Comparison of ENCODE assay signal across 12 mouse cellular contexts in genomic region chr19:41908736-41909135, GRCm38 (mm10).
"Had no signal": no experiment of that assay in that cellular context is flagged by ENCODE, and none has a peak within 500 bp of the region (broad histone marks: within the 10 kb centered on the region; RNA-seq: fewer than 3 reads in every experiment).

No protein-coding gene starts in this region.

- H3K4me2 ChIP-seq: limb, embryonic 13.5 days; liver, embryonic 11.5 days; neural tube, embryonic 15.5 days had no signal

- H3K9ac ChIP-seq: limb, embryonic 13.5 days; neural tube, embryonic 15.5 days had no signal

- ATAC-seq: inflammation-experienced regulatory T-cells, adult 6 months; intestine, postnatal 0 days had no signal

- H3K4me3 ChIP-seq: layer of hippocampus, adult 2 months; limb, embryonic 13.5 days; myocyte; neural tube, embryonic 15.5 days had no signal

- H3K27me3 ChIP-seq: limb, embryonic 13.5 days; neural tube, embryonic 15.5 days had no signal

- DNase-seq: lung, adult 18-20 months; midbrain, embryonic 14.5 days; right cerebral cortex, adult 18-20 months; right cerebral cortex, postnatal 25 days; thymus, postnatal 36 days had no signal

- H3K27ac ChIP-seq: layer of hippocampus, adult 2 months; limb, embryonic 13.5 days; neural tube, embryonic 15.5 days had no signal

- H3K9me3 ChIP-seq: limb, embryonic 13.5 days; neural tube, embryonic 15.5 days had no signal
